Comparison of ENCODE assay signal across 13 mouse cellular contexts in the genomic region with DNA sequence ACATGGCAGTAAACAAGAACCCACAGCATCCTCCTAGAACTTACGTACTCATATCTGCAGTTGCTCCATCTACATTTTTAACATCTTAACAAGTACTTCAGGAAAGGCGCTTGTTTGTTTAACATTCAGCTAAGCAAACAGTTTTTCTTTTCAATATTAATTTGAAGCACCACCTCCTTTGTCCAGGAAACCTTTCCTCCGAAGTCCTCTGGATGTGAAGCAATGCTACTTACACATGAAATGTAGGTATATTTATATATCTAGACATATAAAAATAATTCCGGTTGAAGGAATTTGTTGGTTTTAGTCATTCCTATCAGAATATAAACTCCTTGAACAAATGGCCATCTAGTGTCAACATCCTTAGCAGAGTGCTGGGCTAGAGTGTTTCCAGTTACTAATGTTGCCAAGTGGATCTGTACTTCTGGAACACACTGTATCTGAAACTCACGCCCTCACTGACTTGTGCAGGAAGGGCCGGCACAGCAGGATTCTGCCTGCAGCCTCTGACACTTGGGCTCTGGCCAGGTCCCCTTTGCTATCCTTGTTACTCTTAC. TPM values are rescaled to one million over a fixed set of nuclear protein-coding genes. Genes with fewer than 3 reads are reported as not detected.
DNase-seq lines count a peak whose midpoint lies in the region; TF ChIP-seq lines count a peak whose summit lies in the region.
"Had no signal": no experiment of that assay in that cellular context is flagged by ENCODE, and none has a peak within 500 bp of the region (broad histone marks: within the 10 kb centered on the region; RNA-seq: fewer than 3 reads in every experiment).

No protein-coding gene starts in this region.

- H3K4me1 ChIP-seq in lung, adult 2 months (ENCODE audit: control insufficient read depth, insufficient read depth, low read length) = peaks cover 5% of the 10 kb centered on the region
- H3K4me1 ChIP-seq: embryonic facial prominence, embryonic 15.5 days; hindbrain, embryonic 12.5 days had no signal

- no peak for TF ChIP-seq POLR2A in lung, adult 2 months (IDR thresholded peaks at IDR 0.05; ENCODE audit: borderline replicate concordance, extremely low read depth, low read depth, low read length)

- intact Hi-C loops in gastrocnemius, postnatal 14 days (cut with DNase I; ENCODE audit: low total_unique reads) = no loop called here

- WGBS in lung, adult 2 months = 33% methylated on average over 6 of the region's 6 CpGs

- H3K27ac ChIP-seq in layer of hippocampus, adult 2 months = no peak overlapping the region
- H3K27ac ChIP-seq: embryonic facial prominence, embryonic 15.5 days; hindbrain, embryonic 12.5 days; intestine, embryonic 15.5 days; liver, embryonic 14.5 days had no signal

- peak; percentile 17 for DNase-seq in gastrocnemius, postnatal 25 days
- no peak for DNase-seq in gastrocnemius, postnatal 14 days
- DNase-seq in lung, adult 18-20 months = peak; percentile 48 to 70
- no peak for DNase-seq in lung, adult 2 months
- peak; percentile 48 for DNase-seq in lung, postnatal 10 days
- DNase-seq in adrenal gland, postnatal 36 days = no peak
- no peak for DNase-seq in layer of hippocampus, adult 2 months (ENCODE audit: low spot score in 2 of 2)
- DNase-seq: thymus, adult 18-20 months had no signal

- H3K4me3 ChIP-seq in lung, adult 2 months (replicated peaks; ENCODE audit: extremely low read depth, low read depth, low read length) = no peak overlapping the region
- no peak overlapping the region for H3K4me3 ChIP-seq in layer of hippocampus, adult 2 months
- H3K4me3 ChIP-seq: embryonic facial prominence, embryonic 15.5 days; hindbrain, embryonic 12.5 days; intestine, embryonic 15.5 days; myocyte had no signal

- TF ChIP-seq CTCF in lung, adult 2 months (IDR thresholded peaks at IDR 0.05; ENCODE audit: insufficient read depth, low read length) = no peak
- TF ChIP-seq CTCF in layer of hippocampus, adult 2 months (conservative IDR thresholded peaks at IDR 0.05) = no peak

RNA-seq across cellular contexts. Expression of a gene that starts 10.6 kb away (rescaled TPM):
- total RNA-seq in gastrocnemius, postnatal 25 days (2021) = 100 to 1,000 TPM; 159 to 169 TPM
- total RNA-seq in gastrocnemius, postnatal 14 days (2021) = 100 to 1,000 TPM; 123 to 126 TPM
- polyA plus RNA-seq in lung, adult 2 months (2012; rRNA removed) = 9.0 and 14.7 TPM in 2 replicates
- total RNA-seq in adrenal gland, postnatal 36 days (2021) = 10 to 100 TPM; 65.1 to 74.9 TPM
- 10 to 100 TPM; 65.3 to 66.9 TPM for total RNA-seq in layer of hippocampus, adult 2 months (2021)

Comparison
In these comparisons a context has a peak if more than half of its experiments do, and no peak if none do; other contexts are left out.
1. DNase-seq: peak in gastrocnemius, postnatal 25 days (single experiment), lung, adult 18-20 months (2 of 2) and lung, postnatal 10 days (single experiment); none in gastrocnemius, postnatal 14 days (single experiment), lung, adult 2 months (single experiment), adrenal gland, postnatal 36 days (0 of 2) and layer of hippocampus, adult 2 months (0 of 2).